Mouse (Mus musculus) forebrain, postnatal 0 days (tissue): Measurements from ENCODE around the gene Elk3. TPM values are rescaled to one million over a fixed set of nuclear protein-coding genes. Genes with fewer than 3 reads are reported as not detected.

Source experiments
- ATAC-seq: fragments of 200-750 bp; cut with Nextera tagmentation; 2 replicates; pipeline ENCODE4 v1.8.0; 2017; ENCODE audit warnings: mild to moderate bottlenecking, moderate library complexity
- DNase-seq: peaks from one replicate; pipeline ENCODE4 v3.0.0-alpha.2; 2015
- H3K27ac ChIP-seq: fragments of 300-500 bp; sonication (generic); 2 replicates; pipeline ENCODE4 v1.5.1; 2014; ENCODE audit warnings: low read depth, mild to moderate bottlenecking, antibody characterized with exemption, low read length, moderate library complexity, mixed read lengths
- H3K27me3 ChIP-seq: fragments of 300-500 bp; sonication (generic); 2 replicates; pipeline ENCODE4 v1.6.1; 2014; ENCODE audit warnings: mild to moderate bottlenecking, low read length, mixed read lengths; ENCODE audit not compliant: insufficient read depth
- H3K36me3 ChIP-seq: fragments of 300-500 bp; sonication (generic); 2 replicates; pipeline ENCODE4 v1.6.1; 2014; ENCODE audit warnings: mild to moderate bottlenecking, moderate library complexity; ENCODE audit not compliant: insufficient read depth
- H3K4me1 ChIP-seq: fragments of 300-500 bp; sonication (generic); 2 replicates; pipeline ENCODE4 v1.6.1; 2014; ENCODE audit warnings: antibody characterized with exemption; ENCODE audit not compliant: insufficient read depth
- H3K4me2 ChIP-seq: fragments of 300-500 bp; sonication (generic); 2 replicates; pipeline ENCODE4 v1.6.1; 2014; ENCODE audit warnings: low read depth, mild to moderate bottlenecking, moderate library complexity
- H3K4me3 ChIP-seq: fragments of 300-500 bp; sonication (generic); 2 replicates; pipeline ENCODE4 v1.5.1; 2014; ENCODE audit warnings: low read depth, low read length, mixed read lengths
- H3K9ac ChIP-seq: fragments of 300-500 bp; sonication (generic); 2 replicates; pipeline ENCODE4 v1.6.1; 2014; ENCODE audit warnings: mild to moderate bottlenecking
- H3K9me3 ChIP-seq: fragments of 300-500 bp; sonication (generic); 2 replicates; pipeline ENCODE4 v1.6.1; 2016; ENCODE audit warnings: low read length
- CTCF ChIP-seq: sonication (generic); IDR thresholded peaks from 2 replicates; pipeline ENCODE4 v1.5.1; 2016; ENCODE audit warnings: antibody characterized with exemption, control low read depth, low read depth
- WGBS: fragments of 180-500 bp; shearing (Covaris S2); extraction: QIAGEN DNeasy Blood & Tissue Kit; methylation state at CpG from one replicate; pipeline ENCODE4 v1.1.7; 2014; 5-methylcytosine and 5-hydroxymethylcytosine counted together
- polyA plus RNA-seq: library from polyadenylated mRNA; unstranded; fragments of >200 nt; fragmentation: Nextera tagmentation; extraction: Ambion mirVana; gene quantifications from 2 replicates; pipeline ENCODE4 v1.2.1, GENCODE M21; 2015
- total RNA-seq: library from RNA; depleted of rRNA; stranded (reverse); fragments of >200 nt; gene quantifications from 2 replicates; pipeline ENCODE4 v1.2.3, GENCODE M21; 2014

Gene Elk3
- total and polyA plus RNA-seq, 2 experiments from 2014 or later: 6.2 to 8.8 TPM

- Histone ChIP-seq H3K4me2 (no peak overlapping the region), H3K36me3 (peaks cover 21% of the 10 kb centered on the region; the same call in 1 of the 2 replicates), H3K9me3 (no peaks in the 10 kb centered on the region), H3K4me3 (no peak overlapping the region), H3K27ac (no peak overlapping the region), H3K27me3 (no peaks in the 10 kb centered on the region), H3K9ac (no peak overlapping the region), H3K4me1 (peaks cover 3% of the 10 kb centered on the region; the same call in 1 of the 2 replicates)
- no peak for TF ChIP-seq CTCF
- DNase-seq: no peak
- whole genome bisulfite sequencing: 96% methylated on average over 7 of the region's 7 CpGs
- ATAC-seq: no peak
These were observed 64.6 kb downstream of the Elk3 start for GRCm38 (mm10) chr10:93246185-93246920.

GRCm38 (mm10) chr10:93244209-93244705 lies 66.7 kb downstream of the Elk3 start:
- no peak overlapping the region for H3K27ac ChIP-seq
- ATAC-seq (no peak), DNase-seq (no peak)
- H3K4me2 ChIP-seq: no peak overlapping the region
- H3K4me1 ChIP-seq: no peaks in the 10 kb centered on the region
- 82% methylated on average over 10 of the region's 10 CpGs for WGBS
- H3K36me3 ChIP-seq: peaks cover 34% of the 10 kb centered on the region
- TF ChIP-seq CTCF: no peak
- H3K4me3 ChIP-seq: no peak overlapping the region
- H3K27me3 ChIP-seq: no peaks in the 10 kb centered on the region
- no peaks in the 10 kb centered on the region for H3K9me3 ChIP-seq
- H3K9ac ChIP-seq: no peak overlapping the region

- Histone ChIP-seq H3K9me3 (no peaks in the 10 kb centered on the region), H3K4me2 (no peak overlapping the region), H3K36me3 (peaks cover 43% of the 10 kb centered on the region), H3K27me3 (no peaks in the 10 kb centered on the region), H3K4me1 (no peaks in the 10 kb centered on the region), H3K4me3 (no peak overlapping the region), H3K27ac (no peak overlapping the region), H3K9ac (no peak overlapping the region)
- TF ChIP-seq CTCF: no peak
- ATAC-seq: no peak
- 3% methylated on average over 5 of the region's 5 CpGs for WGBS
- DNase-seq: no peak
These were observed 68.1 kb downstream of the Elk3 start for GRCm38 (mm10) chr10:93242861-93243260.

GRCm38 (mm10) chr10:93242208-93242607 lies 68.7 kb downstream of the Elk3 start:
- H3K27ac ChIP-seq: no peak overlapping the region
- no peaks in the 10 kb centered on the region for H3K4me1 ChIP-seq
- H3K4me3 ChIP-seq: no peak overlapping the region
- H3K9me3 ChIP-seq: no peaks in the 10 kb centered on the region
- no peaks in the 10 kb centered on the region for H3K27me3 ChIP-seq
- peaks cover 41% of the 10 kb centered on the region for H3K36me3 ChIP-seq
- DNase-seq: no peak
- H3K9ac ChIP-seq: no peak overlapping the region
- no peak for TF ChIP-seq CTCF
- no peak for ATAC-seq
- 13% methylated on average over 3 of the region's 3 CpGs for WGBS
- H3K4me2 ChIP-seq: no peak overlapping the region

GRCm38 (mm10) chr10:93239201-93239806 lies 71.6 kb downstream of the Elk3 start:
- 88% methylated on average over 9 of the region's 9 CpGs for WGBS
- no peaks in the 10 kb centered on the region for H3K4me1 ChIP-seq
- no peak overlapping the region for H3K4me2 ChIP-seq
- H3K36me3 ChIP-seq: peaks cover 45% of the 10 kb centered on the region
- no peak for TF ChIP-seq CTCF
- H3K9me3 ChIP-seq: no peaks in the 10 kb centered on the region
- ATAC-seq: no peak
- H3K27ac ChIP-seq: no peak overlapping the region
- no peak overlapping the region for H3K9ac ChIP-seq
- H3K4me3 ChIP-seq: no peak overlapping the region
- no peak for DNase-seq
- H3K27me3 ChIP-seq: no peaks in the 10 kb centered on the region

GRCm38 (mm10) chr10:93234692-93235091 lies 76.2 kb downstream of the Elk3 start:
- no peak for TF ChIP-seq CTCF
- no peaks in the 10 kb centered on the region for H3K9me3 ChIP-seq
- DNase-seq (no peak), ATAC-seq (no peak)
- H3K4me2 ChIP-seq: no peak overlapping the region
- H3K27ac ChIP-seq: no peak overlapping the region
- 93% methylated on average over 9 of the region's 9 CpGs for WGBS
- peaks cover 41% of the 10 kb centered on the region for H3K36me3 ChIP-seq
- H3K4me3 ChIP-seq: no peak overlapping the region
- H3K4me1 ChIP-seq: no peaks in the 10 kb centered on the region
- no peak overlapping the region for H3K9ac ChIP-seq
- no peaks in the 10 kb centered on the region for H3K27me3 ChIP-seq

- Histone ChIP-seq H3K4me2 (no peak overlapping the region), H3K36me3 (peaks cover 34% of the 10 kb centered on the region), H3K4me3 (no peak overlapping the region), H3K4me1 (no peaks in the 10 kb centered on the region), H3K9me3 (no peaks in the 10 kb centered on the region), H3K27me3 (no peaks in the 10 kb centered on the region), H3K27ac (no peak overlapping the region), H3K9ac (no peak overlapping the region)
- DNase-seq: no peak
- WGBS: 88% methylated on average over 6 of the region's 6 CpGs
- ATAC-seq: no peak
- no peak for TF ChIP-seq CTCF
These were observed 77.2 kb downstream of the Elk3 start for GRCm38 (mm10) chr10:93233665-93234194.
